Mouse (Mus musculus) testis, adult 2 months (tissue): ENCODE results near the gene Atg101. TPM values are rescaled to one million over a fixed set of nuclear protein-coding genes. Genes with fewer than 3 reads are reported as not detected.

ENCODE experiments used
- H3K27ac ChIP-seq: fragments of 200-500 bp; 2 replicates; pipeline ENCODE4 v1.5.1; 2012; ENCODE audit warnings: low read depth, low read length; ENCODE audit not compliant: control insufficient read depth, insufficient read depth
- H3K27me3 ChIP-seq: fragments of 200-500 bp; 2 replicates; pipeline ENCODE4 v1.6.1; 2012; ENCODE audit warnings: mild to moderate bottlenecking, low read length, moderate library complexity; ENCODE audit not compliant: control insufficient read depth, insufficient read depth
- H3K36me3 ChIP-seq: fragments of 200-500 bp; 2 replicates; pipeline ENCODE4 v1.6.1; 2012; ENCODE audit warnings: mild to moderate bottlenecking, low read length; ENCODE audit not compliant: control insufficient read depth, insufficient read depth
- H3K4me1 ChIP-seq: fragments of 200-500 bp; 2 replicates; pipeline ENCODE4 v1.6.1; 2012; ENCODE audit warnings: low read length; ENCODE audit not compliant: control insufficient read depth, insufficient read depth
- H3K4me3 ChIP-seq: fragments of 200-500 bp; 2 replicates; pipeline ENCODE4 v1.5.1; 2012; ENCODE audit warnings: low read depth, mild to moderate bottlenecking, low read length, moderate library complexity, mixed read lengths; ENCODE audit not compliant: control insufficient read depth
- CTCF ChIP-seq: fragments of 200-500 bp; IDR thresholded peaks from 2 replicates; pipeline ENCODE4 v1.5.1; 2012; ENCODE audit warnings: low read depth, mild to moderate bottlenecking, inconsistent platforms, low read length, moderate library complexity; ENCODE audit not compliant: control insufficient read depth, insufficient read depth, insufficient replicate concordance
- POLR2A ChIP-seq: fragments of 200-500 bp; IDR thresholded peaks from 2 replicates; pipeline ENCODE4 v1.6.1; 2012; ENCODE audit warnings: low read depth, mild to moderate bottlenecking, inconsistent platforms, low read length, moderate library complexity; ENCODE audit not compliant: control insufficient read depth
- polyA plus RNA-seq: library from polyadenylated mRNA; depleted of rRNA; stranded (reverse); fragments of >200 nt; gene quantifications from 2 replicates; pipeline ENCODE4 v1.2.3, GENCODE M21; 2012

The Atg101 gene
- polyA plus RNA-seq, 1 experiment: 17.5 TPM

DNA sequence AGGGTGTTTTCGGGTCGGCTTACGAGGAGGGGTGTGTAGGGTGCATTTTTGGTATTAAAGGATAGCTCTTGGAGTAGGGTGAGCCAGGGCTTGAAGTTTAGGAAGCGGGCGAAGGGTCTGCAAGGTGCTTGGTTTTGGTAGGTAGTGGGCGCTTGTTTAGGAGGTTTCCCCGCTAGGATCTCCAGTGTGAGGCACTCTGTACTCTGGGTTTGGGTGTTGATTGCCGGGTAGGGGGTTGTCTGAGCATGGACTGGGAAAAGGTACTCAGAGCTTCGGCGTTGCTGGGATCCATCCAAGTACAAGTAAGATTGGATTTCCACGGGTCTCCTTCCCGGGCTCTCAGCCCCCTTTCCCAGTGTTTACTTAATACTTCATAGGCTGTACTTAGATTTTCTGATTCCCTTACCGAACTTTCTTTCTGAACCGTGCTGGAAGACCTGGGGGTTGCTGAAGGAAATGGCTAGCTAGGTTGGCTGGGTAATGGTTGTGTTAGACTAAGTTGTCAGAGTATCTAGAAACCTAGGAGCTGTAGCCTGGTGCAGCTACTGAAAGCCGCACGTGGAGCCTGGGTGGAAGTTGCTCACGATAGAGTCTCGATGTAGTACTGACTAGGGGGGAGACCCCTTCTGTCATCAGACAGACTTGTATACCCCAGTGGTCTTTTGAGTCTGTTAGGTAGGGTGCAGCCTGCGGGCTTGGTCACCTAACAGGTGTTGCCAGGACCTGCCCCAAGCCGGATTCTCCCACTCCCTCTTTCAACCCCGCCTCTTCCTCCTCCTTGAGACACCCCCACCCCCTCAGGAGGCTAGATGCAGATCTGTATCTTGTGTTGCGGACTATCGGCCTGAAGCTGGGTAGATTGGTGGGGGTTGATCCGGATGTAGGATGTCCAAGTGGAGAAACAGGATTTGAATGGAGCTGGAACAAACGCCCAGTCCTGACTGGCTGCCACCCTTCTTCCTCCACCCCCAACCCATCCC lies 16.7 kb upstream of the Atg101 start:
- no peak for TF ChIP-seq POLR2A
- no peak for TF ChIP-seq CTCF
- H3K36me3 ChIP-seq: no peaks in the 10 kb centered on the region
- peak overlapping the region; percentile 90 for H3K4me3 ChIP-seq
- H3K27ac ChIP-seq: no peak overlapping the region
- peaks cover 22% of the 10 kb centered on the region for H3K4me1 ChIP-seq
- H3K27me3 ChIP-seq: no peaks in the 10 kb centered on the region

GRCm38 (mm10) chr15:101270101-101270820 lies 13.8 kb upstream of the Atg101 start:
- TF ChIP-seq CTCF (no peak), POLR2A (no peak)
- Histone ChIP-seq H3K27ac (no peak overlapping the region), H3K4me1 (peaks cover 22% of the 10 kb centered on the region), H3K27me3 (no peaks in the 10 kb centered on the region), H3K36me3 (no peaks in the 10 kb centered on the region), H3K4me3 (no peak overlapping the region)

- Histone ChIP-seq H3K27ac (no peak overlapping the region), H3K4me1 (peaks cover 16% of the 10 kb centered on the region), H3K36me3 (no peaks in the 10 kb centered on the region), H3K27me3 (no peaks in the 10 kb centered on the region), H3K4me3 (no peak overlapping the region)
- TF ChIP-seq POLR2A (no peak), CTCF (no peak)
Measured at GRCm38 (mm10) chr15:101271107-101271506, 13.0 kb upstream of the Atg101 start.

GRCm38 (mm10) chr15:101271513-101271912 lies 12.6 kb upstream of the Atg101 start:
- Histone ChIP-seq H3K4me1 (peaks cover 14% of the 10 kb centered on the region), H3K27ac (no peak overlapping the region), H3K27me3 (no peaks in the 10 kb centered on the region), H3K36me3 (no peaks in the 10 kb centered on the region), H3K4me3 (no peak overlapping the region)
- TF ChIP-seq POLR2A: no peak
- no peak for TF ChIP-seq CTCF

DNA sequence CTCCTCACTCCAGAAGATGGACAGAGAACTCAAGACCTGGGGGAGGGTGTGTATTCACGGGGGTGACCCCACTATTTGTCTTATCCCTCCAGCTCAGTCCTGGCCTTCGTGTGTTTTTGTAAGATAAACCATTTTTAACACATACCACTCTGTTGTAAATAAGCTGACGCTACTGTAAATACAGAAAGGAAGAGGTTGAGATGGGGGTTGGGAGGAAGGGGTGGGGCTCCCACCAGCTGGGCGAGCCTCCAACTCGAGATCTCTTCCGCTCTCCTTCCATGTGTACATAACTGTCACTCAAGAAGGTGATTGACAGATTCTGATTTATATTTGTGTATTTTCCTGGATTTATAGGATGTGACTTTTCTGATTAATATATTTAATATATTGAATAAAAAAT lies 9.7 kb upstream of the Atg101 start:
- TF ChIP-seq CTCF: no peak
- Histone ChIP-seq H3K4me3 (no peak overlapping the region), H3K27me3 (no peaks in the 10 kb centered on the region), H3K4me1 (peaks cover 4% of the 10 kb centered on the region), H3K27ac (no peak overlapping the region), H3K36me3 (no peaks in the 10 kb centered on the region)

DNA sequence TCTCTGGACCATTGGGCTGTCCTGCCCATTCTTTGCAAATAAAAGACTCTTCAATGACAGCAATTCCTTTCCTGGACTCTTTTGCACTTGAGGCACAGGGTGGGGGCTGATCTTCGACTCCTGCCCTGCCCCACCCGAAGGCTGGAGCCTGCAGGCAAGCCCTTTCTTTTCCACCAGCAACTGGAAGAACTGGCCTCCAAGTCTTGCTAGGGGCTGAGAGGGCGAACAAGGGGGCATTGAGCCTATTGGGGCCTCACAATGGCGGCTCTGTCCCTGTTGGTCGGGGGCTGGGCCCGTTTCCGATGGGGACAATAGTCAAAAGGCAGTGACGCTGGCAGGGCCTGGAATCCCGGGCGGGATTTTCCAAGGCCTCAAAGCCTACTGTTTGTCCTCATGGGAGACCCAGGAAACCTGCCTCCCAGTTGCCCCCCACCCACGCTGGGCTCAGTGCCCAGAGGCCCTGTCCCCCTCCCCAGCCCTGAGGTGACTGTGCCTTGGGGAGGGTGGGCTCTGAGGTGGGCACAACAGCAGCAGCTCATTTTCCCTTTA lies 6.6 kb upstream of the Atg101 start:
- no peaks in the 10 kb centered on the region for H3K36me3 ChIP-seq
- no peaks in the 10 kb centered on the region for H3K27me3 ChIP-seq
- H3K4me1 ChIP-seq: peaks cover 4% of the 10 kb centered on the region; the same call in 1 of the 2 replicates
- H3K4me3 ChIP-seq: no peak overlapping the region
- TF ChIP-seq CTCF (no peak), POLR2A (no peak)
- no peak overlapping the region for H3K27ac ChIP-seq

GRCm38 (mm10) chr15:101278589-101278988 lies 5.5 kb upstream of the Atg101 start:
- Histone ChIP-seq H3K4me3 (no peak overlapping the region), H3K36me3 (no peaks in the 10 kb centered on the region), H3K27ac (no peak overlapping the region), H3K27me3 (no peaks in the 10 kb centered on the region), H3K4me1 (peaks cover 4% of the 10 kb centered on the region)
- TF ChIP-seq POLR2A (no peak), CTCF (no peak)
